Mouse (Mus musculus) ES-E14 (cell line): ENCODE data around the gene Pxk.

ENCODE experiments used
- CHD2 ChIP-seq: IDR thresholded peaks from 2 replicates; pipeline ENCODE4 v1.6.1; 2014; ENCODE audit warnings: mild to moderate bottlenecking, low read depth, low read length, inconsistent platforms
- ZC3H11A ChIP-seq: IDR thresholded peaks from 2 replicates; pipeline ENCODE4 v1.6.1; 2012; ENCODE audit warnings: low read depth, mild to moderate bottlenecking, inconsistent platforms, low read length, borderline replicate concordance
- ZNF384 ChIP-seq: IDR thresholded peaks from 2 replicates; pipeline ENCODE4 v1.6.1; 2012; ENCODE audit warnings: low read depth, low read length, inconsistent platforms

GRCm38 (mm10) chr14:8098687-8098995 lies 630 bp downstream of the Pxk start:
- TF ChIP-seq ZC3H11A (no peak), ZNF384 (no peak), CHD2 (no peak)
